Mouse (Mus musculus) c-Kit-positive CD71-negative TER-119-negative erythroid progenitor cells, embryonic 14.5 days (primary cell): ENCODE data around the gene Suds3.
A peak's percentile ranks its signal among the peaks of the same experiment; 100 is the strongest.

Experiments used
- DNase-seq: peaks from one replicate; pipeline ENCODE4 v3.0.0-alpha.2; 2013; ENCODE audit warnings: low read depth

The Suds3 gene

GRCm38 (mm10) chr5:117115836-117116366 is at the start of gene Suds3:
Gene Suds3 (minus strand): TSS chr5:117116113.
- peak; percentile 84 for DNase-seq

GRCm38 (mm10) chr5:117164923-117165322 is 49.0 kb upstream of the Suds3 start:
- DNase-seq: no peak

GRCm38 (mm10) chr5:117164516-117164915 is 48.6 kb upstream of the Suds3 start:
- no peak for DNase-seq

DNA sequence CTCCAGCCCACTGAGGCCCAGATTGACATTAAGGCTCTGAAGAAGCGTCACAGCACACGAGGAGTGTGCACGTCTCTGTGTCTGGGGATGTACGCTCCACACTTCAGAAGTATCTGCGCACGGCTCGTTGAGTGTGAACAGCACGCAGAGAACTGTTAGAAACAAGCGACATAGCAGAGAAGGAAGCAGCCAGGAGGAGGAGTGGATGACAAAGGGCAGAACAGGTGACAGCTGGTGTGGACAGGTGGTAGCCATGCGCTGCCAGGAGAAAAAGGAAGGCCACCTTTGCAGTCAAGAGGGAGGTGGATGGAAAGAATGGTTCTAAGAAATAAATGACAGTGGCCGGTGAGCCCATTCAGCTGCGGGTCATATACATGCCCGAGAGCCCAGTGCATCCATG is 47.9 kb upstream of the Suds3 start:
- no peak for DNase-seq

GRCm38 (mm10) chr5:117160499-117160898 is 44.6 kb upstream of the Suds3 start:
- no peak for DNase-seq

DNA sequence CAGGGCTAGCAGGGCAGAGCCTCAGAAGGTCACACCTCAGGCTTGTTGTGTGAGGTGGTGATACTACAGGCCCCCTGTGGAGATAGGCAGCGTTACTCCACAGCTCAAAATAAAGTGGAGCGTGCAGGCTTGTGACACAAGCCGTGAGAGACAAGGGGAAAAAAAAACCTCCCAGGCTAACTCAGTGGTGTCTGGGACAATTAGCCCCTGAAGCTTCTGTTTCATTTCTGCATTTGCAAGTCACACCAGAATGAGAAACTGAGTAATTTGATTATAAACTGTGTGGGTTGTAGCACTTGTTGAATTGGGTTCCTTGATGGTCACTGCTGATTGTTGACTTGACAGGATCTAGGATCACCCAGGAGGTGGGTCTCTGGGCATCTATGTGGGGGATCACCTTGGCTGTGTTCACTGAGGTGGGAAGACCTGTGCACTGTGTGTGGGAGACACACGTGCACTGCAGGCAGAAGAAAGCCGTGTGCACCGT is 43.9 kb upstream of the Suds3 start:
- no peak for DNase-seq

DNA sequence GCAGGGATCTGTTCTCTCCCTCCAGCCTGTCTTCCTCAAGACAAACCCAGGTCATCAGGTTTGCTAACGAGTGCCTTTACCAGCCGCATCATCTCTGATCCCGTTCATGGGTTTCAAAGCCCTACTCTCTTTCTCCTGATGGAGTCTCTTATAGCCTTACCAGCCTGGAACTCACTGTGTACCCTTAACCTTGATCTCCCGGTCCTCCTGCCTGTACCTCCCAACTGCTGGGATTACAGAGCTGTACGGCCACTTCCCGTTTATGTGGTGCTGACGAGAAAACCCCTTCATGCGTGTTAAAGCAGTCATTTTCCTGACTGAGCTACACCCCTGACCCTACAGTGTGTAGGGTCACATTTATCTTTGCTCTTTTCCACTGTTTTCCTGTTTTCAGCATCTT is 43.4 kb upstream of the Suds3 start:
- DNase-seq: no peak

DNA sequence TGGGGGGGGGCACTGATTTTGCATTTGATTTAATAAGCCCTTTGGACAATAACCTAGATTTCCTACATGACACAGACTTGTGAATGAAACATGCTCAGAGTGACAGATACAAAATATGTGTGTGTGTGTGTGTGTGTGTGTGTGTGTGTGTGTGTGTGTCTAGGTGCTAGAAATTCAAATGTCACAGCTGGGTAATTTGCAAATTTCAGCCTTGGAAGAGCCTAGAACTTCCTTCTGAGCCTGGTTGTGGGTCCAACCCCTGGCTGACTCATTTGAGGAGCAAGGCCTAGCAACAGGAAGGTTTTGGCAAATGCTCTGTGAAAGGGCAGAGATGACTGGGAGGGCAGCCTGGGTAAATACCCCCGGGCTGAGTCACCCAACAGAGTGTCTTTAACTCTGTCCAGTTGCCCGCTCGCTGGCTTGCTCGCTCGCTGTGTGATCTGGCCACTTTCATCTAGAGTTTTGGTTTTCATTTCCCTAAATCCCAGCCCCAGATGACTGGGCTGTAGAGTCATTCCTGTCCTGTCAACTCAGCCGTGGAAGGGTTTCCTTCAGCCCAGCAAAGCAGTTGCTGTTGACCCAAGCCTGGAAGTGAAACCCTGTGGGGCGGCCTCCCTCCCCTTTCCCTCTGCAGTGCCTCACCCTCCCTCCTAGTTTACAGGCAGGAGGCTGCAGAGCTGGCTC is 42.6 kb upstream of the Suds3 start:
- no peak for DNase-seq

DNA sequence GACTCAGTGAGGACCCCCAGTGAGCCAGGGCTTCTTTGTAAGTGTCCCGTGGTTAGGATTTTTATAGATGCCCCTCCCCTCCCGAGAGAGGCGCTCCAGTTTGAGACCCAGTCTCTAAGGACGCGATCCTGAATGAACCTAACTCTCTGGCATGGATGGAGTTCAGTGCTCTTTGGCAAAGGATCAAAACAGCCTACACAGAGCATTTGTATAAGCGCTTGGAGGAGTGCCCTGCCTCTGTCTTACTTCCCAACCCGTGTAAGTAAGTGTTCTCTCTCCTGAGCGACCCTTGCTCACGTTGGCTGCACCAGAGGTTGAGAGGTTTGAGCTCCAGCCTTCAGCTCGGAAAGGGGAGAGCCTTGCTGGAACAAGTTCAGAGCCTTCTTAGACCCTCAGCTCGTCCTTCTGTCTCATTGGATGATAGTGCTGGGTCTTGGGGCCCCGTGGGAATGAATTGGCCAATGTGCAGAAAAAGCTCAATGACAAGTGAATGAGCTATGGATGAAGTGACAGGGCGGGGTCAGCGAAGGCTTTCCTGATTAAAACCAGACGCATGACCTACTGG is 37.7 kb upstream of the Suds3 start:
- no peak for DNase-seq

DNA sequence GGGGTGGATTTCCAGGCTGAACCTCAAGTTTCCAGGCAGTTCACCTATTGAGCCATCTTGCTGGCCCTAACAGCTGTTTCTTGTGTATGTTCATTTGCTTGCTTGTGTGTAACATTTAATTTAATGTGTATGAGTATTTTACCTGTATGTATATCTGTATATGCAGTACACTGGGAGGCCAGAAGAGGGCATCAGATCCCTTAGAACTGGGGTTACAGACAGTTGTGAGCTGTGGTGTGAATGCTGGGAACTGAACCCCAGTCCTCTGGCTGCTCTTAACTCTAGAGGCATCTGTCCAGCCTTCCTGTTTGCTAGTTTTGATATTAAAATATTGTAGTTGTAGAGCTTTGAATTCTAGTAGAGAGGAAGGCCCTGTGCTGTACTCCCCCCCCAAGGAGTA is 37.0 kb upstream of the Suds3 start:
- no peak for DNase-seq

- no peak for DNase-seq
These were observed 34.2 kb upstream of the Suds3 start for GRCm38 (mm10) chr5:117150068-117150467.

DNA sequence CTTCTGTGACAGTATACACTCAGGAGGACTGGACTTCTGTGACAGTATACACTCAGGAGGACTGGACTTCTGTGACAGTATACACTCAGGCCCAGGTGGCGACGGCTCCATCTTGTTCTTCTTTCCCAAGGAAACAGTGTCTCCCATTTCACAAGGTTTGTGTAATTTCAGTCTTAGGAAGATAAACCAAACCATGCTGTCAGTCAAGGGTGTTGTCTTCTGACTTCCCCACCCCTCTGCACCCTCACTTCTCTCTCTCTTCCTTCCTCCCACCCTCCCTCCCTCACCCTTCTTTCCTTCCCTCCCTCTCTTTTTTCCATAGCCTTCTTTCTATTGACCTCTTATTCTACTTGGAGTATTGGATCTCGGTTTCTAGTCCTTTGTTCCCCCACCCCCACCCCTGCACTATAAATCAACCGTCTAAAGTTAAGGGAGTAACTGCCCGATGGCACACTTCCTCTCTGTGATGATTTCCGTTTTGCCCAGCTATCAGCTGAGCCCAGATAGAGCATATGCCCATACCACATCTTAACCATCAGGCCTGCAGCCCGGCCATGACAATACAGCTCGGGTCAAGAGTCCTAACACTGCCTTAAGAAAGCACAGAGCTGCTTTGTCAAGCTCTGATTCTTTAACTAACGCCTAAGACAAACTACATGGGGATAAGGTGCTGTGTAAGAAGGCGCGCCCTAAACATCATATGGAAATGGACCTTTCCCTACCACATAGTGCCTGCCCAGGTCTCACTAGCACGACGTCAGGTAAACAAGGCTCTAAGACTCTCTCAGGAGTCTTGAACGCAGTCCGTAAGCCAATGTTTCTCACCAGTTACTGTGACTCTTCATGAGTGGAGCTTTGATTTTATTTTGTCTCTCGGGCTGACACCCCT is 33.4 kb upstream of the Suds3 start:
- no peak for DNase-seq

DNA sequence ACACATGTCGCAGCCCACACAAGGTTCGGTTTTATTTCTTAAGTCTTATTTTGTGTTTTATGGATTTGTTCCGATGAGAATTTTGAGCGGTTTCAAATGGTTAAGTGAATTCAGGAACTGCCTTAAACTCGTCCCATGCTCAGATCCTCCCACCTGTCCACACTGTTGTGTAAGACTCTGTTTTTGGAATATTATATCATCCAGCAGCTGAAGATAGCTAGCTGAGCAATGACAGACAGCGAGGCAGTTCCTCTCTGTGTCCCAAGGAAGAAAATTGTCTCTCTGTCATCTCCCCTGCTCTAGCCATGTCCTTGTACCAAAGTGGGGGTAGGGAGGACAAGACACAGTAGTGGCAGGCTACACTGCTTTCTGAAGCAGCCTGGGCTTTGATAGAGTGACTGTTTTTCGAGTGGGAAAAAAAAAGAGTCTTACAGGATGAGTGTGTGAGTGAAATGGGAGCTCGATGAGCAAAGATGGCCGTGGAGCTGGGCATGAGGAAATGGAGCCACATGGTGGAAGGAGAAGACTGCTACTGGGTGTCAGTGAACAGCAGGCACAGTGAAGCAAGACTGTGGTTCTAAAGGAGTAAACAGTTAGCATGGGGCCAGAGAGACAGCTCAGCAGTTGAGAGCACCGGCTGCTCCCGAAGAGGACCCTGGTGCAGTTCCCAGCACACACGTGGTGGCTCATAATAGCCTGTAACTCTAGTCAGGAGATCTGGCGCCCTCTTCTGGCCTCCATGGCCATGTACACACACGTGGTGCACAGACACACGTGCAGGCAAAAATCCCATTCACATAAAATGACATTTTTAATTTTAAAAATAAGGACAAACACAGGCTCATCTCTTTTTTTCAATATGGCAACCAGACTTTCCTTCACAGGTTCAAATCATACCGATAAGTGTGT is 31.5 kb upstream of the Suds3 start:
- DNase-seq: no peak

DNA sequence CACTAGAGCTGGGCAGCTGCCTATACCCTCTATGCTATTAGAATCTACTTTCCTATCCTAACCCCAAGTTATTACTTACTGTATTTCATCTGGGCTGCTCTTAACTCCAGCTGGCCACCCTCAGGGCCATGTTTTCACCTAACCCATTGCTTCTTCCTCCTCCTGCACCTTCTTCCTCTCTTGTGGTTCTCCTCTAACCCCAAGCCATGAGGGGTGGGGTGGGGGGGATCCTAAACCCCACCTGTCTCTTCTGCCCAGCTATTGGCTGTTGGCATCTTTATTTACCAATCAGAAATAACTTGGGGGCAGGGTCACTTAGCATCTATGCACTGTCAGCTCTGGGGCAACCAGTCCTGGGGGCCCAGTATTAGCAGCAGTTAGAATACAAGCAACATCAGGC is 30.3 kb upstream of the Suds3 start:
- DNase-seq: no peak

- DNase-seq: no peak
These were observed 27.8 kb upstream of the Suds3 start for GRCm38 (mm10) chr5:117143721-117144135.

DNA sequence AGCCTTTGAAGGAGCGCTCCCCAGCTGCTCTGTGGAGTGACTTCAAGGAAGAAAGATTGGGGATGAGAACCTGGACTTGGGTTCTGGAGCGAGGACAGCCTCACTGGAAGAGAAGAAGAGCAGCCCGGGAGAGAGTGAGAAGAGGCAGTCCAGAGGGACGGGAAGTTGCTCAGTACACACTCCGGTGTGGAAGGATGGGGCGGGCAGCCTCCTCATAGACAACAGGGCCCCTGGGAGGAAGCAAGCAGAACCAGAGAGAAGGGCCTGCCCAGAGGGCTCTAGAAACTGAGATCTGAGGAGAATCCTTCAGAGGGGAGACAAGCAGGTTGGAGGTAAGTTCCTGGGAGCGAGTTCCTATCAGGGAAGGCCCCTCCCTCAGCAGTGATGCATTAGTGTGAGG is 24.5 kb upstream of the Suds3 start:
- DNase-seq: no peak

DNA sequence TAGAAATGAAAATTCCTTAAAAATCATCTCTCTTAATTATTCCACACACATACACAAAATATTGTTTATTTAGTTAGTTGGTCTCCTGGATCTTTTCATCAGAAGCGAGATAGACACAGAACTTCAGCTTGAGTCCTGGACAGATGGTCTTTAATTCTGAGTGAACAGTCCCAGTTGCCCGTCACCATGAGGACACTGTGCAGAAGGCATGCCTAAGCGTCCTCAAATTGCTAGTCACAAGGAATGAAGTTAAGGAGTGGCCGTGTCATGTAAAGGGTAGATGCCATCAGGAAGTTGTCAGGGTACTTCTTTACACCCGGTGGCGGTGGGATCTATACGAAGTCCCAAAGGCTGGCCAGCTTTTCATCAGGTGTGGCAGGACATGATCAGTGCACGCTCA is 23.9 kb upstream of the Suds3 start:
- DNase-seq: no peak

DNA sequence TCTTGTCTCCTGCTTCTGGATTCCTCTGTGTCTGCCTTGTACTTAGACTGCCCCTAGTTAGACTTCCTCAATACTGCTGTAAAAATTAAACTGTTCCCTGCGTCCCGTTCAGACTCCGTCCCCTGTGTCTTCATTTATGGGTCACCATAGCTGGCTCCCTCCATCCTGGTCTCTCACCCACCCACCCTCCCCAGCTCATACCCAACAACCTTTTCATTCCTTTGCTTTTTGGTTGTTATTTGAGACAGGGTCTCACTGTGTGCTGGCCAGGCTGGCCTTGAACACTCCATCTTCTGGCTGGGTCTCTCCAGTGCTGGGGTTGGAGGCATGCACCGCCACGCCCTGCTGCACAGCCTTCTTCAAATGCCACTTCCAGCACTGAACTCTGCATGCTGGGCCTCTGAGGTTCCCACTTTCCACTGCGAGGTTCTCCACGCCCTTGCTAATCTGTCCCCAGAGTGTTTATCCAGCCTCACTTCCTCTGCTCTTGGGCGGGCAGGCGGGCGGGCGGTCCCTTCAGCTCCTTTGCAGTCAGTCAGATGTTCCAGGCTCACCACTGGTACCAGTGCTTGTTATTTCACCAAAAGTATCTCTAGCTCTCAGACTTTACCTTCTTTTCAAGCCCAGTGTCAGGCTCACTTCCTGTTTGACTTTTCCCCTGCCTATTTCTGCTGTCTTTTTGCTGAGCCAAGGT is 22.5 kb upstream of the Suds3 start:
- no peak for DNase-seq

- DNase-seq: no peak
These were observed 21.7 kb upstream of the Suds3 start for GRCm38 (mm10) chr5:117137594-117137993.

GRCm38 (mm10) chr5:117137011-117137410 is 21.1 kb upstream of the Suds3 start:
- no peak for DNase-seq

DNA sequence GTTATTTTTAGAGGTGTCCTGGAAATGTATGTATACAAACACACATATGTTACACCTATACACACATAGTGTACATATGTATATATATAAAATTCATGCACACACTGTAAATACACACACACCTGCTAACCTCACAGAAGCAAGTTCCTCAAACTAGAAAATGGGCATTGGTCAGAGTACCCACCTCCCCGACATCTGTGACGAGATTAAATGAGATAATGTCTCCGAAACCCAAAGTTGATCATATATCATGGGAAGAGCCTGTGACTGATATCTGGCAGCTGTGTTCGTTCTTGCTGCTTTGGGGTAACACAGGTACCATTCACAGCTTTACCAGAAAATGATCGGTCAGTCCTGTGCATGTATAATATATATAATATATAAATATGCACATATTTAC is 20.7 kb upstream of the Suds3 start:
- no peak for DNase-seq
